In the genomic region with DNA sequence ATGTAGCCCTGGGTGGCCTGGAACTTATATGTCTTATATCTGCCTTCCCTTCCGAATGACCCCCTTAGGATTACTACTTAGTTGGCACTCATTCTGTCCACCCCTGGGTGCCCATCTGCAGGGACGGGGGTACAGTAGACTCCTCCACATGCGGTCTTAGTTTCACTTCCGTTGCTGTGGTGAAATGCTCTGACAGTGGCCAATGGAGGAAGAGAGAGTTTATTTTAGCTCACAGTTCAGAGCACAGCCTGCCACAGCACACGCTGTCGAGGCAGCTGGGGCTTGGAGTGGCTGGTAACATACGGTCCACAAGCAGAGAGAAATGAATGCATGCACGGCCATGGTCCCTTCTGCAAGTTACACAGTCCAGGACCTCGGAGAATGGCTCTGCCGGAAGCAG, we compare ENCODE assay signal across 25 mouse cellular contexts. TPM values are rescaled to one million over a fixed set of nuclear protein-coding genes. Genes with fewer than 3 reads are reported as not detected.
A peak's percentile ranks its signal among the peaks of the same experiment; 100 is the strongest.
DNase-seq lines count a peak whose midpoint lies in the region; ATAC-seq and TF ChIP-seq lines count a peak whose summit lies in the region.
"Had no signal": no experiment of that assay in that cellular context is flagged by ENCODE, and none has a peak within 500 bp of the region (broad histone marks: within the 10 kb centered on the region; RNA-seq: fewer than 3 reads in every experiment).

No protein-coding gene starts in this region.

- no peak overlapping the region for H3K9ac ChIP-seq in CH12.LX (ENCODE audit: insufficient read depth, low read depth)
- no peak overlapping the region for H3K9ac ChIP-seq in hindbrain, embryonic 13.5 days
- H3K9ac ChIP-seq: embryonic facial prominence, embryonic 12.5 days; embryonic facial prominence, embryonic 15.5 days; forebrain, postnatal 0 days; hindbrain, embryonic 12.5 days had no signal

- no peaks in the 10 kb centered on the region for H3K79me2 ChIP-seq in CH12.LX (replicated peaks; ENCODE audit: control insufficient read depth, extremely low read depth, insufficient read depth, poor library complexity, severe bottlenecking)

- no peak for TF ChIP-seq RAD21 in CH12.LX (IDR thresholded peaks at IDR 0.05; ENCODE audit: low read depth, low read length)

- dilution Hi-C loops in CH12.LX (cut with MboI; ENCODE audit: extremely low pct_ligation_motif_present, extremely low pct_unique_long_range_greater_than_20kb, low sequenced_read_pairs): no loop called here

- H3K4me3 ChIP-seq in CH12.LX (replicated peaks in 1 of 3; ENCODE audit: low read depth in 2 of 3, low read length in 2 of 3, poor library complexity in 1 of 3): no peak overlapping the region
- H3K4me3 ChIP-seq in hindbrain, embryonic 13.5 days: no peak overlapping the region
- H3K4me3 ChIP-seq: embryonic facial prominence, embryonic 12.5 days; embryonic facial prominence, embryonic 15.5 days; gastrocnemius, adult 2 months; heart, adult 2 months; heart, embryonic 10.5 days; hindbrain, embryonic 12.5 days had no signal

- no peaks in the 10 kb centered on the region for H3K27me3 ChIP-seq in CH12.LX (replicated peaks)
- no peaks in the 10 kb centered on the region for H3K27me3 ChIP-seq in splenic B cell, adult 2 months (ENCODE audit: control insufficient read depth, insufficient read depth, low read length, poor library complexity, severe bottlenecking)
- 0 out of 2 replicates have a peak, but pooled peaks cover 7% of the 10 kb centered on the region for H3K27me3 ChIP-seq in hindbrain, embryonic 13.5 days
- H3K27me3 ChIP-seq: embryonic facial prominence, embryonic 12.5 days; embryonic facial prominence, embryonic 15.5 days; hindbrain, embryonic 12.5 days had no signal

- no peak overlapping the region for H3K27ac ChIP-seq in CH12.LX (ENCODE audit: insufficient read depth, low read depth)
- H3K27ac ChIP-seq in hindbrain, embryonic 13.5 days: no peak overlapping the region
- H3K27ac ChIP-seq: embryonic facial prominence, embryonic 12.5 days; embryonic facial prominence, embryonic 15.5 days; gastrocnemius, adult 2 months; heart, adult 2 months; heart, embryonic 10.5 days; hindbrain, embryonic 12.5 days had no signal

- no peak overlapping the region for H3K4me2 ChIP-seq in CH12.LX (ENCODE audit: insufficient read depth, low read depth, poor library complexity, severe bottlenecking)
- H3K4me2 ChIP-seq in hindbrain, embryonic 13.5 days: no peak overlapping the region
- H3K4me2 ChIP-seq: embryonic facial prominence, embryonic 12.5 days; embryonic facial prominence, embryonic 15.5 days; hindbrain, embryonic 12.5 days had no signal

- TF ChIP-seq POLR2A in CH12.LX (IDR thresholded peaks at IDR 0.05; ENCODE audit: low read depth, low read length): no peak

- peak; percentile 64 to 67 for DNase-seq in spleen, postnatal 36 days (ENCODE audit: low spot score in 2 of 2)
- no peak for DNase-seq in spleen, adult 18-20 months
- peak; percentile 68 for DNase-seq in CH12.LX (ENCODE audit: extremely low read depth)
- DNase-seq in splenic B cell, adult 2 months (ENCODE audit: low read depth, low spot score): peak; percentile 80
- no peak for DNase-seq in embryo, embryonic 10.5 days (ENCODE audit: low spot score)
- no peak for DNase-seq in adrenal gland, adult (ENCODE audit: inconsistent age in 2 of 2, low spot score in 1 of 2)
- DNase-seq: adrenal gland, adult 2 months; adrenal gland, postnatal 14 days; cerebellum, adult 11-12 months; cerebellum, adult 8-10 months; cerebellum, postnatal 10 days; cerebellum, postnatal 36 days; forebrain, postnatal 0 days; gastrocnemius, adult 2 months; gastrocnemius, postnatal 14 days; heart, adult 2 months had no signal

- no peak for TF ChIP-seq CTCF in CH12.LX (conservative IDR thresholded peaks at IDR 0.05 in 1 of 2, IDR thresholded peaks at IDR 0.05 in 1 of 2; ENCODE audit: low read depth in 2 of 2, low read length in 2 of 2)

- no peaks in the 10 kb centered on the region for H3K36me3 ChIP-seq in CH12.LX (replicated peaks in 1 of 2; ENCODE audit: control insufficient read depth in 1 of 2, insufficient read depth in 1 of 2, low read length in 1 of 2)
- H3K36me3 ChIP-seq in splenic B cell, adult 2 months (ENCODE audit: control insufficient read depth, insufficient read depth, low read length, poor library complexity, severe bottlenecking): no peaks in the 10 kb centered on the region
- H3K36me3 ChIP-seq in hindbrain, embryonic 13.5 days: no peaks in the 10 kb centered on the region
- H3K36me3 ChIP-seq: embryonic facial prominence, embryonic 12.5 days; embryonic facial prominence, embryonic 15.5 days; heart, embryonic 10.5 days; hindbrain, embryonic 12.5 days had no signal

- ATAC-seq in granulocyte monocyte progenitor cell, adult 5-6 weeks (replicated peaks; ENCODE audit: poor library complexity, severe bottlenecking): peak; percentile 48
- no peak for ATAC-seq in hindbrain, embryonic 13.5 days (ENCODE audit: low FRiP score)
- ATAC-seq: forebrain, embryonic 14.5 days; forebrain, postnatal 0 days; hindbrain, embryonic 16.5 days; intestine, embryonic 16.5 days had no signal

- H3K9me3 ChIP-seq in CH12.LX (replicated peaks; ENCODE audit: low read length): peaks cover 23% of the 10 kb centered on the region
- no peaks in the 10 kb centered on the region for H3K9me3 ChIP-seq in hindbrain, embryonic 13.5 days
- H3K9me3 ChIP-seq: embryonic facial prominence, embryonic 12.5 days; embryonic facial prominence, embryonic 15.5 days; heart, embryonic 10.5 days; hindbrain, embryonic 12.5 days had no signal

- peak; percentile 62; the same call in 1 of the 2 replicates for TF ChIP-seq EP300 in CH12.LX (IDR thresholded peaks at IDR 0.05; ENCODE audit: low read length)

- 84% methylated on average over 10 of the region's 10 CpGs for WGBS in hindbrain, embryonic 13.5 days

- in situ Hi-C loops in CH12.LX (cut with MboI; ENCODE audit: low pct_ligation_motif_present, low pct_unique_long_range_greater_than_20kb, low sequenced_read_pairs): no loop called here

- H3K4me1 ChIP-seq in CH12.LX (ENCODE audit: control insufficient read depth in 1 of 2, insufficient read depth in 2 of 2): peaks cover 15 to 46% of the 10 kb centered on the region in 2 experiments
- peaks cover 12% of the 10 kb centered on the region for H3K4me1 ChIP-seq in hindbrain, embryonic 13.5 days (replicated peaks)

TF ChIP-seq in CH12.LX, 34 proteins besides CTCF, POLR2A, EP300 and RAD21:
- peak; percentile 46; the same call in 1 of the 2 replicates for TF ChIP-seq MEF2A (IDR thresholded peaks at IDR 0.05; ENCODE audit: borderline replicate concordance, low read depth, low read length)
- peak; percentile 66 for TF ChIP-seq IRF4 (IDR thresholded peaks at IDR 0.05; ENCODE audit: low read depth, low read length)
- TF ChIP-seq GABPA (IDR thresholded peaks at IDR 0.05; ENCODE audit: insufficient replicate concordance, low read depth, low read length): no peak
- TF ChIP-seq BHLHE40 (IDR thresholded peaks at IDR 0.05; ENCODE audit: low read depth, low read length): peak; percentile 41; the same call in 1 of the 2 replicates
- TF ChIP-seq MXI1 (IDR thresholded peaks at IDR 0.05; ENCODE audit: low read depth, low read length): no peak
- TF ChIP-seq MYC (IDR thresholded peaks at IDR 0.05; ENCODE audit: low read depth, low read length): 0 out of 2 replicates have a peak, but pooled peaks have one; percentile 67
TF ChIP-seq in CH12.LX: peak in this region for 4.

RNA-seq across cellular contexts. Expression of a gene that starts 53.1 kb away (rescaled TPM):
- 33.2 and 37.9 TPM in 2 replicates for total RNA-seq in CH12.LX (2012; rRNA removed)
- 40.9 and 47.6 TPM in 2 replicates for total RNA-seq in CH12.LX (2014; rRNA removed)
- polyA plus RNA-seq in CH12.LX (2012; ENCODE audit: insufficient read length, low read depth): 31.6 and 41.5 TPM in 2 replicates
- total RNA-seq in granulocyte monocyte progenitor cell, adult 5-6 weeks (2014; fragmentation: Nextera tagmentation): 44.2 and 50.8 TPM in 2 replicates
- total RNA-seq in granulocyte monocyte progenitor cell, adult 5-6 weeks (2017): 37.4 and 61.4 TPM in 2 replicates
- 9.4 and 10.3 TPM in 2 replicates for polyA plus RNA-seq in hindbrain, embryonic 13.5 days (2015; fragmentation: Nextera tagmentation; extraction: Ambion mirVana)

Comparison
In these comparisons a context has a peak if more than half of its experiments do, and no peak if none do; other contexts are left out.
1. DNase-seq: peak in spleen, postnatal 36 days (2 of 2), CH12.LX (single experiment) and splenic B cell, adult 2 months (single experiment); none in spleen, adult 18-20 months (0 of 2), embryo, embryonic 10.5 days (single experiment) and adrenal gland, adult (0 of 2).